Mouse (Mus musculus) heart, embryonic 12.5 days (tissue): ENCODE data around the gene Rps5. TPM values are rescaled to one million over a fixed set of nuclear protein-coding genes. Genes with fewer than 3 reads are reported as not detected.
"Not testable (repeated sequence)": the region's sequence is repeated elsewhere in the genome, so short reads cannot be mapped to it uniquely, and the experiment has no call there.

Experiments used
- ATAC-seq: fragments of 200-750 bp; cut with Nextera tagmentation; 2 replicates; pipeline ENCODE4 v1.8.0; 2017; ENCODE audit warnings: moderate TSS enrichment, moderate library complexity; ENCODE audit not compliant: insufficient number of reproducible peaks, low FRiP score
- H3K27ac ChIP-seq: fragments of 300-500 bp; sonication (generic); 2 replicates; pipeline ENCODE4 v1.5.1; 2016; ENCODE audit warnings: mild to moderate bottlenecking, moderate library complexity; ENCODE audit not compliant: poor library complexity, severe bottlenecking
- H3K27me3 ChIP-seq: fragments of 300-500 bp; sonication (generic); replicated peaks from 2 replicates; pipeline ENCODE4 v1.6.1; 2016; ENCODE audit warnings: mild to moderate bottlenecking, moderate library complexity
- H3K36me3 ChIP-seq: fragments of 300-500 bp; sonication (generic); 2 replicates; pipeline ENCODE4 v1.6.1; 2016; ENCODE audit warnings: mild to moderate bottlenecking, moderate library complexity
- H3K4me1 ChIP-seq: fragments of 300-500 bp; sonication (generic); replicated peaks from 2 replicates; pipeline ENCODE4 v1.6.1; 2016; ENCODE audit warnings: mild to moderate bottlenecking
- H3K4me2 ChIP-seq: fragments of 300-500 bp; sonication (generic); 2 replicates; pipeline ENCODE4 v1.6.1; 2016; ENCODE audit warnings: mild to moderate bottlenecking, moderate library complexity
- H3K4me3 ChIP-seq: fragments of 300-500 bp; sonication (generic); 2 replicates; pipeline ENCODE4 v1.5.1; 2016; ENCODE audit warnings: mild to moderate bottlenecking
- H3K9ac ChIP-seq: fragments of 300-500 bp; sonication (generic); 2 replicates; pipeline ENCODE4 v1.6.1; 2016; ENCODE audit warnings: mild to moderate bottlenecking, moderate library complexity
- H3K9me3 ChIP-seq: fragments of 300-500 bp; sonication (generic); replicated peaks from 2 replicates; pipeline ENCODE4 v1.6.1; 2016; ENCODE audit warnings: mild to moderate bottlenecking, moderate library complexity
- WGBS: fragments of 180-500 bp; shearing (Covaris S2); methylation state at CpG from one replicate; pipeline ENCODE4 v1.1.7; 2016; 5-methylcytosine and 5-hydroxymethylcytosine counted together
- polyA plus RNA-seq: library from polyadenylated mRNA; unstranded; fragments of >200 nt; fragmentation: Nextera tagmentation; extraction: Ambion mirVana; gene quantifications from 2 replicates; pipeline ENCODE4 v1.2.1, GENCODE M21; 2016

The Rps5 gene
- polyA plus RNA-seq, 1 experiment from 2014 or later = 474 TPM

- 2% methylated on average over 63 of the region's 65 CpGs for WGBS
- H3K27ac ChIP-seq = no peak overlapping the region
- peaks cover 20% of the 10 kb centered on the region for H3K4me1 ChIP-seq
- H3K27me3 ChIP-seq = peaks cover 11% of the 10 kb centered on the region
- H3K4me3 ChIP-seq = peak overlapping the region; percentile 51
- ATAC-seq = peak; percentile 46
- peak overlapping the region; percentile 73 for H3K9ac ChIP-seq
- peak overlapping the region; percentile 93 for H3K4me2 ChIP-seq
- H3K9me3 ChIP-seq = no peaks in the 10 kb centered on the region
- H3K36me3 ChIP-seq = peaks cover 42% of the 10 kb centered on the region
Measured at GRCm38 (mm10) chr7:12927693-12928589, 5.9 kb downstream of the Rps5 start.

- ATAC-seq = no peak
Measured at GRCm38 (mm10) chr7:12933615-12934140, 11.6 kb downstream of the Rps5 start.

GRCm38 (mm10) chr7:12934808-12935207 is 12.7 kb downstream of the Rps5 start:
- no peaks in the 10 kb centered on the region for H3K9me3 ChIP-seq
- no peak overlapping the region for H3K27ac ChIP-seq
- no peaks in the 10 kb centered on the region; the same call in 1 of the 2 replicates for H3K27me3 ChIP-seq
- ATAC-seq = no peak
- no peak overlapping the region for H3K9ac ChIP-seq
- WGBS = 70% methylated on average over 3 of the region's 3 CpGs
- H3K4me2 ChIP-seq = no peak overlapping the region
- H3K4me1 ChIP-seq = no peaks in the 10 kb centered on the region
- H3K36me3 ChIP-seq = no peaks in the 10 kb centered on the region
- no peak overlapping the region for H3K4me3 ChIP-seq

More at GRCm38 (mm10) chr7:12933615-12934140, 11.6 kb downstream of the Rps5 start:
- H3K27ac ChIP-seq = no peak overlapping the region
- no peaks in the 10 kb centered on the region for H3K9me3 ChIP-seq
- H3K4me1 ChIP-seq = no peaks in the 10 kb centered on the region
- peaks cover 6% of the 10 kb centered on the region for H3K27me3 ChIP-seq
- no peak overlapping the region for H3K4me2 ChIP-seq
- WGBS = 81% methylated on average over 4 of the region's 4 CpGs
- H3K36me3 ChIP-seq = no peaks in the 10 kb centered on the region
- H3K9ac ChIP-seq = no peak overlapping the region
- no peak overlapping the region for H3K4me3 ChIP-seq

- not testable (repeated sequence) for H3K27ac ChIP-seq, H3K9ac ChIP-seq, H3K4me3 ChIP-seq, ATAC-seq, H3K36me3 ChIP-seq, H3K4me2 ChIP-seq, H3K9me3 ChIP-seq, H3K4me1 ChIP-seq, H3K27me3 ChIP-seq
- 77% methylated on average over 4 of the region's 4 CpGs for WGBS
Measured at GRCm38 (mm10) chr7:12937254-12937803, 15.2 kb downstream of the Rps5 start.

GRCm38 (mm10) chr7:12940599-12940998 is 18.5 kb downstream of the Rps5 start:
- H3K27me3 ChIP-seq = no peaks in the 10 kb centered on the region
- H3K4me2 ChIP-seq = no peak overlapping the region
- H3K4me1 ChIP-seq = no peaks in the 10 kb centered on the region
- no peak overlapping the region for H3K9ac ChIP-seq
- no peak overlapping the region for H3K4me3 ChIP-seq
- no peak for ATAC-seq
- WGBS = 78% methylated on average over 4 of the region's 4 CpGs
- no peaks in the 10 kb centered on the region for H3K9me3 ChIP-seq
- H3K36me3 ChIP-seq = no peaks in the 10 kb centered on the region
- no peak overlapping the region for H3K27ac ChIP-seq

GRCm38 (mm10) chr7:12943488-12943887 is 21.4 kb downstream of the Rps5 start:
- Histone ChIP-seq H3K27me3 (no peaks in the 10 kb centered on the region), H3K36me3 (no peaks in the 10 kb centered on the region), H3K27ac (no peak overlapping the region), H3K4me1 (no peaks in the 10 kb centered on the region), H3K9ac (no peak overlapping the region), H3K4me3 (no peak overlapping the region), H3K9me3 (no peaks in the 10 kb centered on the region), H3K4me2 (no peak overlapping the region)
- ATAC-seq = no peak

- H3K36me3 ChIP-seq = no peaks in the 10 kb centered on the region
- H3K9me3 ChIP-seq = no peaks in the 10 kb centered on the region
- H3K4me1 ChIP-seq = peaks cover 9% of the 10 kb centered on the region
- peak overlapping the region; percentile 73 for H3K9ac ChIP-seq
- peak; percentile 95 for ATAC-seq
- no peaks in the 10 kb centered on the region for H3K27me3 ChIP-seq
- H3K4me3 ChIP-seq = peak overlapping the region; percentile 57
- H3K4me2 ChIP-seq = peak overlapping the region; percentile 88
- peak overlapping the region; percentile 70 for H3K27ac ChIP-seq
- 11% methylated on average over 35 of the region's 35 CpGs for WGBS
Measured at GRCm38 (mm10) chr7:12949032-12949871, 27.2 kb downstream of the Rps5 start.

- peak; percentile 60 for ATAC-seq
- Histone ChIP-seq H3K9me3 (no peaks in the 10 kb centered on the region), H3K9ac (peak overlapping the region; percentile 73), H3K4me2 (peak overlapping the region; percentile 88), H3K4me1 (peaks cover 9% of the 10 kb centered on the region), H3K4me3 (peak overlapping the region; percentile 57), H3K27ac (peak overlapping the region; percentile 70), H3K27me3 (no peaks in the 10 kb centered on the region), H3K36me3 (no peaks in the 10 kb centered on the region)
- 10% methylated on average over 16 of the region's 16 CpGs for WGBS
Measured at GRCm38 (mm10) chr7:12949872-12950229, 27.8 kb downstream of the Rps5 start.

GRCm38 (mm10) chr7:12954896-12955295 is 32.8 kb downstream of the Rps5 start:
- no peak for ATAC-seq
- Histone ChIP-seq H3K36me3 (no peaks in the 10 kb centered on the region), H3K9ac (peak overlapping the region; percentile 21; the same call in 1 of the 2 replicates), H3K4me1 (peaks cover 8% of the 10 kb centered on the region), H3K9me3 (no peaks in the 10 kb centered on the region), H3K4me3 (no peak overlapping the region), H3K27ac (no peak overlapping the region), H3K27me3 (no peaks in the 10 kb centered on the region), H3K4me2 (no peak overlapping the region)
- 42% methylated on average over 3 of the region's 3 CpGs for WGBS

- Histone ChIP-seq H3K9ac (no peak overlapping the region), H3K27me3 (no peaks in the 10 kb centered on the region), H3K9me3 (no peaks in the 10 kb centered on the region), H3K36me3 (no peaks in the 10 kb centered on the region), H3K4me1 (no peaks in the 10 kb centered on the region), H3K4me2 (no peak overlapping the region), H3K4me3 (no peak overlapping the region), H3K27ac (no peak overlapping the region)
- 69% methylated on average over 5 of the region's 5 CpGs for WGBS
- ATAC-seq = no peak
Measured at GRCm38 (mm10) chr7:12957511-12957910, 35.4 kb downstream of the Rps5 start.

- Histone ChIP-seq H3K36me3 (no peaks in the 10 kb centered on the region), H3K9ac (no peak overlapping the region), H3K4me2 (no peak overlapping the region), H3K4me1 (no peaks in the 10 kb centered on the region), H3K27ac (no peak overlapping the region), H3K4me3 (no peak overlapping the region), H3K9me3 (no peaks in the 10 kb centered on the region), H3K27me3 (no peaks in the 10 kb centered on the region)
- 65% methylated on average over 4 of the region's 4 CpGs for WGBS
- no peak for ATAC-seq
Measured at GRCm38 (mm10) chr7:12958948-12959347, 36.9 kb downstream of the Rps5 start.
